Mouse (Mus musculus): ENCODE data around the gene Phactr1.

DNA sequence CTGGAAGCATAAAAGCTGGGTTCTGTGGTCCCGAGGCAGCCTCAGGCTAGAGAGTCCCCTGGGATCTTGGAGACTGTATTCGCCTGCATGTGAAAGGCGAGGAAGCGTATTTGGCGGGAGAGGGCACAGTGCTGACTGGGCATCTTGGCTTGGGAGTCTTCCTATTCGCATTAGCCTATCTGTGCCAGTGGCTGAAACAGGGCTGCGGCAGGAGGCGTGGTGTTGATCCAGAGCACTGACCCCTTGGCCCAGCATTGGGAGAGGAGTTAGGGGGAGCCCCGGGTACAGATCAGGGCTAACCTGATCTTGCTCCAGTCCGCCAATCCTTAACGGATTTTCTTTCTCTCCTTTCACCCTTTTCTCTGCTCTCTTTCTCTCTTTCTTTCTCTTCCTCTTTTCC lies 28.7 kb downstream of the Phactr1 start:
- TF ChIP-seq MAX (IDR thresholded peaks at IDR 0.05; ENCODE audit: low read depth) (no peak), POLR2AphosphoS2 (IDR thresholded peaks at IDR 0.05; ENCODE audit: insufficient read length, low read depth) (no peak), USF1 (IDR thresholded peaks at IDR 0.05; ENCODE audit: low read depth) (no peak)
